8 mouse cellular contexts compared by ENCODE assay signal in the genomic region with DNA sequence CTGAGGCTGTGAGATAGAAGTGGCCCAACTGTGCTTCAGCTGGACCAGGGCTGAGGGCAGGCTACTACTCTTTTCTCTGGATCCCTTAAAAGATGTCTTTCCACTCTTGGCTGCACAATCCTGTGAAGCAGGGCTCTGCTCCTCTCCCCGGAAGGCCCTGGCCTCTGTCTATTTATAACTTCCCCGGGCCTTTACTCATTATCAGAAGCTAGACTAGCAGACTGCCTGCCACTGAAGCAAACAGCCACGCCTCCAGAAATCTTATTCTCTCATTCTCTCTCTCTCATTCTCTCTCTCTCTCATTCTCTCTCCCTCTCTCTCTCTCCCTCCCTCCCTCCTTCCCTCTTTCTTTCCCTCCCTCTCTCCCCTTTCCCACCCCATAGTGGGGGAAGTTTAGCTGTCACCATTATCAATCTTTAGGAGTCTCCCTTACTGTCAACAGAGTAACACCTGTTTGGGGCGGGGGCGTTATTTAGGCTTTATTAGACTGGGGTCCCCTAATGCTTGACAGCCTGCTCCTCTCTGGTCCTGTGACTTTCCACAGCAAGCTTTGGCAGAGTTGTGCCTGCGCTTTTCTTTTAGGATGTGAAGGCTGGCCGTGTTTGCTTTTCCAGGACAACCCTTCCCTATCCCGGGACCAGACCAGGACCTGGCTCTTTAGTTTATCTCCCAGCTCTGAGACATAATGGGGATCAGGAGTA. TPM values are rescaled to one million over a fixed set of nuclear protein-coding genes. Genes with fewer than 3 reads are reported as not detected.
DNase-seq lines count a peak whose midpoint lies in the region; ATAC-seq and TF ChIP-seq lines count a peak whose summit lies in the region.

No protein-coding gene starts in this region.

- no peak for ATAC-seq in embryonic facial prominence, embryonic 12.5 days (ENCODE audit: insufficient number of reproducible peaks, insufficient read depth, low FRiP score, low TSS enrichment)
- no peak for ATAC-seq in liver, embryonic 13.5 days (ENCODE audit: low read depth)

- no peak for TF ChIP-seq CTCF in ES-Bruce4 (IDR thresholded peaks at IDR 0.05; ENCODE audit: low read depth, low read length)

- no peaks in the 10 kb centered on the region for H3K27me3 ChIP-seq in ES-Bruce4 (ENCODE audit: control insufficient read depth, insufficient read depth, low read length, poor library complexity, severe bottlenecking)
- H3K27me3 ChIP-seq in embryonic facial prominence, embryonic 12.5 days, result peaks cover 17% of the 10 kb centered on the region
- H3K27me3 ChIP-seq in hindbrain, embryonic 10.5 days (ENCODE audit: insufficient read depth, poor library complexity, severe bottlenecking), result peaks cover 29% of the 10 kb centered on the region
- peaks cover 37% of the 10 kb centered on the region for H3K27me3 ChIP-seq in liver, embryonic 13.5 days

- 24% methylated on average over 8 of the region's 8 CpGs for WGBS in embryonic facial prominence, embryonic 12.5 days
- 27% methylated on average over 8 of the region's 8 CpGs for WGBS in hindbrain, embryonic 10.5 days
- 20% methylated on average over 8 of the region's 8 CpGs for WGBS in liver, embryonic 13.5 days (ENCODE audit: insufficient replicate concordance)

- peaks cover 5% of the 10 kb centered on the region for H3K4me1 ChIP-seq in ES-Bruce4 (ENCODE audit: control insufficient read depth, insufficient read depth, low read length)
- peaks cover 30% of the 10 kb centered on the region for H3K4me1 ChIP-seq in embryonic facial prominence, embryonic 12.5 days
- peaks cover 47% of the 10 kb centered on the region for H3K4me1 ChIP-seq in hindbrain, embryonic 10.5 days (replicated peaks)
- 0 out of 2 replicates have a peak, but pooled peaks cover 3% of the 10 kb centered on the region for H3K4me1 ChIP-seq in liver, embryonic 13.5 days (replicated peaks)

- peak overlapping the region; percentile 81 for H3K4me3 ChIP-seq in ES-Bruce4 (ENCODE audit: low read depth, low read length)
- peak overlapping the region; percentile 32 for H3K4me3 ChIP-seq in embryonic facial prominence, embryonic 12.5 days
- peak overlapping the region; percentile 60 for H3K4me3 ChIP-seq in hindbrain, embryonic 10.5 days
- H3K4me3 ChIP-seq in liver, embryonic 13.5 days (replicated peaks), result peak overlapping the region; percentile 35; the same call in 1 of the 2 replicates

- H3K9me3 ChIP-seq in ES-Bruce4 (replicated peaks; ENCODE audit: control insufficient read depth, insufficient read depth, low read length, poor library complexity, severe bottlenecking), result no peaks in the 10 kb centered on the region
- no peaks in the 10 kb centered on the region for H3K9me3 ChIP-seq in embryonic facial prominence, embryonic 12.5 days
- no peaks in the 10 kb centered on the region for H3K9me3 ChIP-seq in hindbrain, embryonic 10.5 days
- no peaks in the 10 kb centered on the region for H3K9me3 ChIP-seq in liver, embryonic 13.5 days (replicated peaks)

- no peak for DNase-seq in hindbrain, embryonic 10.5 days (ENCODE audit: low spot score)
- DNase-seq in liver, embryonic 13.5 days, result no peak
- DNase-seq in natural killer cell, adult 2 months (ENCODE audit: low spot score in 2 of 2), result no peak
- no peak for DNase-seq in ovary, postnatal 10 days (ENCODE audit: low spot score)
- no peak for DNase-seq in layer of hippocampus, adult 9-10 months (ENCODE audit: low spot score)
- no peak for DNase-seq in left cerebral cortex, adult 11 months (ENCODE audit: low spot score)

- no peaks in the 10 kb centered on the region for H3K36me3 ChIP-seq in ES-Bruce4 (ENCODE audit: control insufficient read depth, insufficient read depth, low read length, poor library complexity, severe bottlenecking)
- no peaks in the 10 kb centered on the region for H3K36me3 ChIP-seq in embryonic facial prominence, embryonic 12.5 days
- H3K36me3 ChIP-seq in hindbrain, embryonic 10.5 days, result no peaks in the 10 kb centered on the region
- H3K36me3 ChIP-seq in liver, embryonic 13.5 days, result no peaks in the 10 kb centered on the region

- no peak for TF ChIP-seq EP300 in ES-Bruce4 (IDR thresholded peaks at IDR 0.05; ENCODE audit: insufficient read depth, low read depth, low read length)

- no peak for TF ChIP-seq POLR2A in ES-Bruce4 (IDR thresholded peaks at IDR 0.05; ENCODE audit: insufficient read depth, low read length)

- H3K27ac ChIP-seq in ES-Bruce4 (ENCODE audit: insufficient read depth, low read length), result no peak overlapping the region
- no peak overlapping the region for H3K27ac ChIP-seq in embryonic facial prominence, embryonic 12.5 days
- H3K27ac ChIP-seq in hindbrain, embryonic 10.5 days, result peak overlapping the region; percentile 78
- H3K27ac ChIP-seq in liver, embryonic 13.5 days, result no peak overlapping the region

- H3K9ac ChIP-seq in ES-Bruce4 (ENCODE audit: low read depth, poor library complexity, severe bottlenecking), result no peak overlapping the region
- H3K9ac ChIP-seq in embryonic facial prominence, embryonic 12.5 days, result 0 out of 2 replicates have a peak overlapping the region, but pooled peaks have one; percentile 44
- H3K9ac ChIP-seq in liver, embryonic 13.5 days, result no peak overlapping the region

- peak overlapping the region; percentile 89 for H3K4me2 ChIP-seq in embryonic facial prominence, embryonic 12.5 days (replicated peaks)
- peak overlapping the region; percentile 56 for H3K4me2 ChIP-seq in liver, embryonic 13.5 days

RNA-seq across cellular contexts. Expression of a gene that starts 0.9 kb away (rescaled TPM):
- polyA plus RNA-seq in ES-Bruce4 (2011; ENCODE audit: insufficient read depth, insufficient read length, low read depth, missing spikeins), result 15.0 and 18.5 TPM in 2 replicates
- 8.7 and 10.9 TPM in 2 replicates for polyA plus RNA-seq in embryonic facial prominence, embryonic 12.5 days (2016; fragmentation: Nextera tagmentation; extraction: Ambion mirVana)
- polyA plus RNA-seq in hindbrain, embryonic 10.5 days (2016; fragmentation: Nextera tagmentation; extraction: Ambion mirVana), result 5.0 and 5.4 TPM in 2 replicates
- polyA plus RNA-seq in liver, embryonic 13.5 days (2015; fragmentation: Nextera tagmentation; extraction: Ambion mirVana), result 1.0 and 1.9 TPM in 2 replicates
